Mouse (Mus musculus) layer of hippocampus, postnatal 10 days (tissue): ENCODE data around the gene Gm12845. TPM values are rescaled to one million over a fixed set of nuclear protein-coding genes. Genes with fewer than 3 reads are reported as not detected.

ENCODE experiments used
- total RNA-seq, 2 experiments: library from RNA; stranded (reverse); gene quantifications; 2 replicates each; pipeline ENCODE4 v1.2.3; 2021

Gene Gm12845
- total RNA-seq, 2 experiments from 2014 or later: not detected

Other genes with a start within 250 kb of the Gm12845 start
- gene Rnf220, start 227.4 kb upstream of the Gm12845 start, total RNA-seq: 100 to 1,000 TPM; 129 to 148 TPM
- 100 to 1,000 TPM; 217 to 237 TPM for gene Eri3, start 174.0 kb upstream of the Gm12845 start, total RNA-seq
- gene Dmap1, start 42.1 kb upstream of the Gm12845 start, total RNA-seq: 10 to 100 TPM; 39.8 to 43.0 TPM
- gene Klf17, start 41.2 kb downstream of the Gm12845 start, total RNA-seq: not detected
- gene Slc6a9, start 110.1 kb downstream of the Gm12845 start, total RNA-seq: 10 to 100 TPM; 33.5 to 33.7 TPM
- gene Ccdc24, start 148.1 kb downstream of the Gm12845 start, total RNA-seq: 1 to 10 TPM; 1.8 to 2.0 TPM
- 100 to 1,000 TPM; 122 to 125 TPM for gene B4galt2, start 159.1 kb downstream of the Gm12845 start, total RNA-seq
- gene Atp6v0b, start 162.9 kb downstream of the Gm12845 start, total RNA-seq: 100 to 1,000 TPM; 386 to 393 TPM
- 10 to 100 TPM in 1 of 2 experiments, 1 to 10 TPM in 1; 9.6 to 10.6 TPM for gene Dph2, start 167.6 kb downstream of the Gm12845 start, total RNA-seq
- gene Ipo13, start 190.6 kb downstream of the Gm12845 start, total RNA-seq: 100 to 1,000 TPM; 102 TPM
- gene Artn, start 205.4 kb downstream of the Gm12845 start, total RNA-seq: 1 to 10 TPM; 1.5 to 1.6 TPM